Mouse (Mus musculus) heart, postnatal 0 days (tissue): Measurements from ENCODE around the gene Pfdn5. TPM values are rescaled to one million over a fixed set of nuclear protein-coding genes. Genes with fewer than 3 reads are reported as not detected.
"Not testable (repeated sequence)": the region's sequence is repeated elsewhere in the genome, so short reads cannot be mapped to it uniquely, and the experiment has no call there.

Experiments
- ATAC-seq: fragments of 200-750 bp; cut with Nextera tagmentation; 2 replicates; pipeline ENCODE4 v1.8.0; 2017; ENCODE audit warnings: low read depth, moderate number of reproducible peaks, moderate library complexity; ENCODE audit not compliant: insufficient read depth
- DNase-seq: peaks from one replicate; pipeline ENCODE4 v3.0.0-alpha.2; 2016; ENCODE audit warnings: low spot score
- H3K27ac ChIP-seq: fragments of 300-500 bp; sonication (generic); 2 replicates; pipeline ENCODE4 v1.5.1; 2014; ENCODE audit warnings: low read depth, mild to moderate bottlenecking
- H3K27me3 ChIP-seq: fragments of 300-500 bp; sonication (generic); 2 replicates; pipeline ENCODE4 v1.6.1; 2014; ENCODE audit warnings: low read length, mixed read lengths; ENCODE audit not compliant: control insufficient read depth, insufficient read depth
- H3K36me3 ChIP-seq: fragments of 300-500 bp; sonication (generic); replicated peaks from 2 replicates; pipeline ENCODE4 v1.6.1; 2014; ENCODE audit warnings: low read length, mixed read lengths; ENCODE audit not compliant: control insufficient read depth, insufficient read depth
- H3K4me1 ChIP-seq: fragments of 300-500 bp; sonication (generic); 2 replicates; pipeline ENCODE4 v1.6.1; 2014; ENCODE audit warnings: antibody characterized with exemption; ENCODE audit not compliant: control insufficient read depth, insufficient read depth
- H3K4me2 ChIP-seq: fragments of 300-500 bp; sonication (generic); 2 replicates; pipeline ENCODE4 v1.6.1; 2014; ENCODE audit warnings: low read depth, mild to moderate bottlenecking, low read length, moderate library complexity
- H3K4me3 ChIP-seq: fragments of 300-500 bp; sonication (generic); 2 replicates; pipeline ENCODE4 v1.5.1; 2014; ENCODE audit warnings: low read depth, low read length
- H3K9ac ChIP-seq: fragments of 300-500 bp; sonication (generic); replicated peaks from 2 replicates; pipeline ENCODE4 v1.6.1; 2014; ENCODE audit warnings: low read depth, low read length, mixed read lengths
- H3K9me3 ChIP-seq: fragments of 300-500 bp; sonication (generic); replicated peaks from 2 replicates; pipeline ENCODE4 v1.6.1; 2016; ENCODE audit warnings: low read length; ENCODE audit not compliant: control insufficient read depth
- CTCF ChIP-seq: IDR thresholded peaks from 2 replicates; pipeline ENCODE4 v1.5.1; 2016; ENCODE audit warnings: antibody characterized with exemption, control low read depth, low read depth
- EP300 ChIP-seq: IDR thresholded peaks from 2 replicates; pipeline ENCODE4 v1.6.1; 2016; ENCODE audit warnings: antibody characterized with exemption, low read depth
- WGBS: fragments of 180-500 bp; shearing (Covaris S2); extraction: QIAGEN DNeasy Blood & Tissue Kit; methylation state at CpG from one replicate; pipeline ENCODE4 v1.1.7; 2014; 5-methylcytosine and 5-hydroxymethylcytosine counted together
- polyA plus RNA-seq: library from polyadenylated mRNA; unstranded; fragments of >200 nt; fragmentation: Nextera tagmentation; extraction: Ambion mirVana; gene quantifications from 2 replicates; pipeline ENCODE4 v1.2.1, GENCODE M21; 2015
- total RNA-seq: library from RNA; depleted of rRNA; stranded (reverse); fragments of >200 nt; gene quantifications from 2 replicates; pipeline ENCODE4 v1.2.3, GENCODE M21; 2014; ENCODE audit warnings: low replicate concordance

Gene Pfdn5
- total and polyA plus RNA-seq, 2 experiments from 2014 or later = 148 to 344 TPM

- Histone ChIP-seq H3K4me2 (no peak overlapping the region), H3K27me3 (no peaks in the 10 kb centered on the region), H3K9ac (no peak overlapping the region), H3K9me3 (no peaks in the 10 kb centered on the region), H3K4me3 (no peak overlapping the region), H3K27ac (no peak overlapping the region), H3K4me1 (no peaks in the 10 kb centered on the region), H3K36me3 (peaks cover 78% of the 10 kb centered on the region)
- ATAC-seq (no peak), DNase-seq (peak; percentile 31)
- TF ChIP-seq EP300 (no peak), CTCF (peak; percentile 78)
- 86% methylated on average over 6 of the region's 6 CpGs for WGBS
These were observed 9.7 kb upstream of the Pfdn5 start for GRCm38 (mm10) chr15:102316263-102316662.

GRCm38 (mm10) chr15:102324654-102325473, 1.1 kb upstream of the Pfdn5 start:
- Histone ChIP-seq H3K9me3 (no peaks in the 10 kb centered on the region), H3K4me1 (peaks cover 6% of the 10 kb centered on the region; the same call in 1 of the 2 replicates), H3K9ac (no peak overlapping the region), H3K4me3 (no peak overlapping the region), H3K27ac (no peak overlapping the region), H3K36me3 (peaks cover 45% of the 10 kb centered on the region), H3K27me3 (no peaks in the 10 kb centered on the region), H3K4me2 (no peak overlapping the region)
- ATAC-seq (no peak), DNase-seq (no peak)
- WGBS = 75% methylated on average over 12 of the region's 12 CpGs
- TF ChIP-seq CTCF = no peak
- no peak for TF ChIP-seq EP300

GRCm38 (mm10) chr15:102326892-102327291, 976 bp downstream of the Pfdn5 start:
- ATAC-seq = no peak
- Histone ChIP-seq H3K36me3 (peaks cover 35% of the 10 kb centered on the region), H3K9ac (peak overlapping the region; percentile 65), H3K27me3 (no peaks in the 10 kb centered on the region), H3K4me1 (peaks cover 10% of the 10 kb centered on the region), H3K27ac (peak overlapping the region; percentile 78; the same call in 1 of the 2 replicates), H3K9me3 (no peaks in the 10 kb centered on the region), H3K4me2 (peak overlapping the region; percentile 65), H3K4me3 (peak overlapping the region; percentile 70)
- WGBS = 40% methylated on average over 8 of the region's 8 CpGs
- DNase-seq = no peak
- TF ChIP-seq CTCF (no peak), EP300 (no peak)

- under 1% methylated on average over 30 of the region's 30 CpGs for WGBS
- Histone ChIP-seq H3K9ac (peak within 1 kb of the TSS; percentile 68), H3K9me3 (no peaks in the 10 kb centered on the region), H3K4me1 (peaks cover 18% of the 10 kb centered on the region), H3K36me3 (peaks cover 44% of the 10 kb centered on the region), H3K4me2 (peak within 1 kb of the TSS; percentile 96), H3K27ac (peak within 1 kb of the TSS; percentile 53), H3K27me3 (no peaks in the 10 kb centered on the region), H3K4me3 (peak within 1 kb of the TSS; percentile 75)
- peak; percentile 95 for ATAC-seq
- peak; percentile 86 for DNase-seq
- TF ChIP-seq CTCF = no peak
- TF ChIP-seq EP300 = no peak
These were observed 5.7 kb downstream of the Pfdn5 start, which contains the start of gene Myg1 for GRCm38 (mm10) chr15:102331610-102332015. TSS of gene Myg1 (plus strand) at chr15:102331709.

GRCm38 (mm10) chr15:102335254-102335653, 9.3 kb downstream of the Pfdn5 start:
- WGBS = 78% methylated on average over 8 of the region's 8 CpGs
- no peak for DNase-seq
- Histone ChIP-seq H3K9me3 (no peaks in the 10 kb centered on the region), H3K27ac (no peak overlapping the region), H3K4me2 (no peak overlapping the region), H3K9ac (no peak overlapping the region), H3K4me3 (no peak overlapping the region), H3K27me3 (no peaks in the 10 kb centered on the region), H3K36me3 (peaks cover 54% of the 10 kb centered on the region), H3K4me1 (peaks cover 12% of the 10 kb centered on the region)
- no peak for ATAC-seq
- TF ChIP-seq CTCF (no peak), EP300 (no peak)

GRCm38 (mm10) chr15:102335925-102336324, 10.0 kb downstream of the Pfdn5 start:
- not testable (repeated sequence) for H3K4me3 ChIP-seq, H3K27ac ChIP-seq, H3K9me3 ChIP-seq, H3K27me3 ChIP-seq, H3K4me2 ChIP-seq, ATAC-seq, DNase-seq, H3K9ac ChIP-seq
- WGBS = 86% methylated on average over 5 of the region's 5 CpGs
- Histone ChIP-seq H3K4me1 (peaks cover 12% of the 10 kb centered on the region), H3K36me3 (peaks cover 48% of the 10 kb centered on the region)
